Mouse (Mus musculus): ENCODE results near the gene Retsat.
A peak's percentile ranks its signal among the peaks of the same experiment; 100 is the strongest.

Retsat gene

DNA sequence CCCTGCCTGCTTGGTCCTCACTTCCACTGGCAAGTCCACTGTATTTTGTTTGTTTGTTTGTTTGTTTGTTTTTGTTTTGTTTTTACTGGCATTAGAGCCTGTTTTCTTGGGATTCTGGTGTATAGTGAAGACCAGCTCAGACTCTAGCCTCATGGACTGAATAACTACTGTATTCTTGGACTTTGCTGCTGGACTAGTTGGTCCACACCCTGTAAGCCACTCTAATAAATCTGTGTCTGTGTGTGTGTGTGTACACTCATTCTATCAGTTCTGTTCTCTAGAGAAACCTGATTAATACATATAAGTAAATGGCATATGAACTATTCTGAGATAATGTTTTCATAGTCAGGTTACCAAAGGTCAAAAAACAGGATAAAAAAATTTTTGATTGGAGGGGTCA, 8.2 kb upstream of the Retsat start:
- DNase-seq = no peak

DNA sequence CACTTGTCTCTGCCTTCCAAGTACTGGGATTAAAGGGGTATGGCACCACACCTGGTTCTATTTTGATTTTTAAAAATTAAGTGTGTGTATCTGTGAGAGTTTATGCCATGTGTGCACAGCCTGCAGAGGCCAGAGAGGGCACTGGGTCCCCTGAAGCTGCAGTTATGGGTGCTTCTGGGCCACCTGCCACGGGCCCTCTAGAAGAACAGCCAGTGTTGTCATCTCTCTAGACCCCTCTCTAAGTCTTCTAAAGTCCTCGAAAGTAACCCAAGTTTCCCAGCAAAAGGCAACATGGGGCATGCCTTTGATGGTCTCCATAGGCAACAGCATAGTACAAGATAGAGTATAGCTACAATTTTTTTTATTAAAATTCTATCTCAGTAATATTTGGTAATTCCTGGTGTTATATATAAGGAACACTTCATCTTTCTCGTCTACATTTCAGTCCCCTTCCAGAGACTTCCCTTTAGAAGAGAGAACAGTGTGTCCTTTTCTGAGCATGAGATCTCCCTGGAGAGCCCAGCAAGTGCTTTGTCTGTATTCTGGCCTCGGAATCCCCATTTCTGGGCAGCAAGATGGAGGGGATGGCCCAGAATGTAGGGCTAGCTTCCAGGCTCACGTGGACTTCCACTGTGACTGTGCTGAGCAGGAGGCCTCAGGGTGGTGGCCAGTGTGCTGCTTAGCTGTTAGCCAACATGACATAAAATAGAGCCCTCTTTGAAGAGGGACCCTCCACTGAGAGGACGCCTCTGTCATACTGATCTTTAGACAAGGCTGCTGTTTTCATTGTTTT, 5.1 kb upstream of the Retsat start:
- no peak for DNase-seq

DNA sequence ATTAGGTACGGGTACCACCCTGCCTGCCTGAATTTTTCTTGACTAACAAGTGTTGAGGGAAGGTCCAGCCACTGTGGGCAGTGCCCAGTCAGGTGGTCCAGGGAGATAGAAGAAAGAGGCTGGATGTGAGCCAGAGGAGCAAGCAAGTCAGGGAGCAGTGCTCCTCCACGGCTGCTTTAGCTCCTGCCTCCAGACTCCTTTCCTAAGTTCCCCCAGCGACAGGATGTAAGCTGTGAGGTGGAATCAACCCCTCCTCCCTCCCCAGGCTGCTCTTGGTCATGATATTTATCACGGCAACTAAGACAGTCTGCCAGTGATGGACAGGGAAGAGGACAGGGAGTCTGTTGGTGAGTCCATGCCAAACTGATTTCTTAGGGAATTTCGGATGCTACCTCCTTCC, 4.4 kb upstream of the Retsat start:
- no peak for DNase-seq

DNA sequence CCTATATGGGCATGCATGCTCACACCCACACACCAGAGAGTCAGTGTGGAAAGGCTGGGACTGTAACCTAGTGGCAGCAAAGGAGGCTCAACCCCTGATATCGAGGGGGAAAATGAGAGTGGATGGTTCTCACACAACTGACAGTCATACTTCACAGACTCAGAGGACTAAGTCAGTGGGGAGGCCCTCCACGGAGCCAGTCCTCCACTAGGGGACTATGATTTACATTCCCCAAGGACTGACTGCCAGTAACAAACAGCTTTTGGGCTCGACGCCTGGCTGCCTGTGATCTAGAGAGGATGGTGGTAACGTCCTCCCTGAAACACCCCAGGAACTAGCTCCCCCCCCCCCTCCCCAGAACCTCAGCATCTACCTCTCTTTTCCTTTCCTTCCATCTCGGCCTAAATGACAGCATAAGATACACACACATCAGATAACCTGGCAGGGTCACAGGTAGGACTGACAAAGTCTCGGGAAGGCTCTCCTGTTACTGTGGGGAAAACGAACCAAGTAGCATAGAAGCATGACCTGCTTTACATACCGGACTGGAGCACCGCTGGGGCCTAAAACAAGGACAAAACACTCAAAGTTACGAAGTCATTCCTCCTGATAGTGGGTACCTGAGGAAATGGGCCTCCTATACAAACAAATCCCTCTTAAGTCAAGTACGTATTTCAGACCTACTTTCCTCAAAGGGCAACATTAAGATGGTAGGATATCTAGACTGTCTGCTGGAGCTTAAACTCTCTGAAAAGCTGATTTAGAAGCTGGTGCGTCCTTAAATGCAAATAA, 996 bp upstream of the Retsat start:
- DNase-seq = no peak

DNA sequence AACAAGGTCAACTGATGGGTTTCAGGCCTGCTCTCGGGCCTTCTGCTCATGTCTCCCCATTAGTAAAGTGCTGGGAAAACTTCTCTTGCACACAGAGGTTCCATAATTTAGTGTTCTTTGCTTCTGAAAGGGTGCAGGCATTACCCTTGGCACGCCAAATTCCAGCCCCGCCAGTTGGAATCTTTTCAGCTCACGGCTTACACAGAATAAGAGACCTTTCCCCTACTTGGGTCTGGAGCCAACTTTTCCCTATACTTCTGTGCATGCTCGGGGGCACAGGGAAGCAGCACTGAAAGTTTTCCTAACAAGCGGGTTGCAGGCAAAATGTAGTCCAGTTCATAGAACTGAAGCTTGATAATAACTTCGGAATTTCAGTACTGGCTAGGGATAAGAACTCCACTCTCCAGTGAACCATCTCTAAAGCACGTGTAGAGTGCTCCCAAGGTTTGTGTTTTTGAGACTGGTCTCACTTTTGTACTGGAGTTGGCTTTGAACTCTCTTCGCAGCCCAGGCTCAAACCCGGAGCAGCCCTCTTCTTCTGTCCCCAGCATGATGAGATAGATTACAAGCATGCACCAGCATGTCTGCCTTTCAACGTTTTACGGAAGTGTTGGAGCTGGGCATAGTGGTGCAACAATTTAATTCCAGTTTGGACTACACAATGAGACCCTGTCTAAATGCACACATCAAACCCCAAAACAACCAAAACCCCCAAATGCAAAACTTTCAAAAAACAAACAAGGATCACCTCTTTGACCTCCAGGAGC, 699 bp downstream of the Retsat start:
- DNase-seq = peak in 1 of 2 experiments; percentile 41

DNA sequence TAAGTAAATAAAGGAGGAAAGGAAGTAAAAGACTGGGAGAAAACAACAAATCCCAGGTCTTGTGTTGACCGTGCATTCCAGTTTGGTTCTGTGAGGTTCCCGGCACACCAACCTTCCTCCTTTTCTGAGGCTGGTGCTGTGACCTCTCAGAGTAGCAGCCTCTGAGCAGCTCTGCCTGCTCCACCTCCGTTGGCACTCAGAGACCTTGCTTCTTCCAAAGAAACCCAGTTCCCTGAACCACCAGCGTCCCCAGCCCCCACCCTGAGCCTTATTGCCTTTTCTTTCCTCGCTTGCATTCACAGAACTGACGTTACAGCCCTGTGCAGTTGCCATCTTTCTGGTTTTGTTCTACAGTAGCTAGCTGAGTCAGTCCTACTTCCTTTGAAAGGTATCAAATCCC, 1.9 kb downstream of the Retsat start:
- no peak for DNase-seq

DNA sequence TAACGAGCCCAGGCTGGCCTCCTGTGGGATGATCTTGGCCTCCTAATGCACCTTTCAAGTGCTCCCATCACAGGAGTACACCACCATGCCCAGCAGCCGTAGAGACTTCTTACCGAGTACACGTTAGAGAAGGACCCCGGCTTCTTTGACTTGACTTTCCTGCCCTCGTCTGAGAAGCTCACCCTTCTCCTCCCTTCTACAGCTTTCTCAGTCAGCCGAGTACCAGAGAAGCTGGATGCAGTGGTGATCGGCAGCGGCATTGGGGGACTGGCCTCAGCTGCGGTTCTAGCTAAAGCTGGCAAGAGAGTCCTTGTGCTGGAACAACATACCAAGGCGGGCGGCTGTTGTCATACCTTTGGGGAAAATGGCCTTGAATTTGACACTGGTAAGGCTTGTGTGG, 2.5 kb downstream of the Retsat start:
- DNase-seq = no peak

DNA sequence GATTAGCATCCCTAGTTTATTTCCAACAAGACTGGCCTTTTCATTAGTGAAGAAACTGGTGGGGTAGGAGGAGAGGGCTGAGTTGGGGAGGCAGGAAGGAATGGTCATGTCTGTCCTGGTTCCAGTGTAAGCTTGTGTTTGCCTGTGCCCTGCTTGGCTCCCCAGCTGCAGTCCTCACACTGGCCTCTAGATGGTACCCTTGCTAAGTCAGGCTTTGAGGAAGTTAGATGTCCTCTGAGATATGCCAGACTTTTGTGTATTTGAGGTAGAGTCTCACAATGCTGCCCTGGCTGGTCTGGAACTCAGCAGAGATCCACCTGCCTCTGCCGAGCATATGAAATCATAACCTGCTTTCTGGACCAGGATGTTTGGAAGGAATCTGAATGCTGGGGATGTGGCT, 3.5 kb downstream of the Retsat start:
- peak; percentile 76 to 81 for DNase-seq

DNA sequence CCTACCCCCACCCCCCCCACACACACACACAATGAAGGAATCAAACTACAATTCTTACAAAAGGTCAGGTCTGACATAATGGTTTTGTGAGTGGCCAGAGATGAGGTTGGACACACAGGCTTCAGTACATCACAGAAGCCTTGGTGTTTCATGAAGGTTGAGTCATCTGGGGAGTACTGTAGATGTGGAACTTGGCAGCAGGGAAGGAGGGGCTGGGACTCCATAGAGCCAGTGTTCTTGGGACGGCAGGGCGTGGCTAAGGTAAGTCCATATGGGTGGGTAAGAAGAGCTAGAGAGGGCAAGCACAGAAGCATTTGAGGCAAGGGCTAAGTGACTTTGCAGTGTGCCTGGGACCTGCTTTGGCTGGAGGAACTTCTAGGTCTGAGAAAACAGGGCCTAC, 5.8 kb downstream of the Retsat start:
- DNase-seq = no peak

DNA sequence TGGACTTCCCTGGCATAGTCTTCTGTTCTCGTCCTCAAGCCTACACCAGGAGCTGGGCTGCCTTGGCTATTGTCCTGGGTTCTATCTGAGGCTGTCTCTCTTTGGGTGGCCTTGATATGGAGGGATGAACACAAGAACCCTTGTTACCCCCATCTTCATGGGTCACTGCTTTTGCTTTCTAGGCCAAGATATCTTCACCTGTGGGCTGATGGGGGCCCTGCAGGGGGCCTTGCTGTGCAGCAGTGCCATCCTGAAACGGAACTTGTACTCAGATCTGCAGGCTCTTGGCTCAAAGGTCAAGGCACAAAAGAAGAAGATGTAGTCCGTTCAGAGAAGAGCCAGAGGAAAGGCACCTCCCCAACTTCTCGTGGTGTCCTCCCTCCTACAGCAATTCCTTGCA, 8.8 kb downstream of the Retsat start:
- DNase-seq = no peak

DNA sequence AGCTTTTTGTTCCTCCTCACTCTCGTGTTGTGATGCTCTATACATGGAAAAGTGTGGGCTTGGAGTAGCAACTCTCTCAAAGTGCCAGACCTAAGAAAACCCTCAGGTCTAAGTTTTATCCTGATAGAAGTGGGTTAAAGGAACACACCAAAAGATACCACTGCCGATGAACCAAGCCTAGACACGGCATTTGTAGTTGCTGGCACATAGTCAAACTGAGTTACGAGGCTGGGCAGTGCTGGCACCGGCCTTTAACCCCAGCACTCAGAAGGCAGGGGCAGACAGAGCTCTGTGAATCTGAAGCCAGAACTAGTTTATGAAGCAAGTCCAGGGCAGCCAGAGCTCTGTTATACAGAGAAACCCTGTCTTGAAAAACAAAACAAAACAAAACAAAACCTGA, 9.4 kb downstream of the Retsat start:
- DNase-seq = no peak

DNA sequence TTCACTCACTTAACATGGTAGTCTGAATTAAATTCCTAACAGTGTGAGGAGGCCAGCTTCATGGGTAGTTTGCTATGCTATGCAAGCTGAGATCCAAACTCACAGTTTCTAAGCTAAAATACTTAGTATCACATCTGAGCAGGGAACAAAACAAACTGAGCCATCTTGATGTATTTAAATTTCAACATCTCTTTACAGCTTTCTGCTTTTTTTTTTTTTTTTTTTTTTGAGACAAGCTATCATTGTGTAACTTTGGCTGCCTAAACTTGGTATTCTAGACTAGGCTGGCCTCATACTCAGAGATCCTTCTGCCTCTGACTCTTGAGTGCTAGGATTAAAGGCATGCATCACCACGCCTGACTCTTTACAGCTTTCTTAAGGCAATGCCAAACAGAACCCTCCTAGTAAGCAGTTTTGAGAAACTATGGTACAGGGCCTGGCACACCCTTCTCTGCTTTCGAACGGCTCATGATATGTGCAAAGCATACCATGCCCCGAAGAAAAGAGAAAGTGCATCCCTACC, 10.4 kb downstream of the Retsat start:
- no peak for DNase-seq

DNA sequence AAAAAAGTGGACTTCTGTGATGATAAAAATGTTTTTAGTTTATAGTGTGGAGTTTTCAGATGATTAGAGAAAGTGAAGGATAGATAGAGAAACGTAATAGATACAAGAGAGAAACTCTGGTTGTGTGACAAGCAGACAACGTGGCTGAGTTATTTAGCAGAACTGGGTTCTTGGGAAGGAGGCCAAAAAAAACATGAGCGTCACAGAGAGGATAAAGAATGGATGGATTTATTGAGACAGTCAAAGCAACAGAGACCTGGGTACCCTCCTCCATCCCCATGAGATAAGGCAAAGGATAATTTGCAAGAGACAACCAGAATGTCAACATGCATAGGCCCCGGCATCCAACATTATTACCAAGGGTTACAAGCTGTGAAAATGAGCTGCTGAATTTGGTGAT, 12.0 kb downstream of the Retsat start:
- DNase-seq = no peak

DNA sequence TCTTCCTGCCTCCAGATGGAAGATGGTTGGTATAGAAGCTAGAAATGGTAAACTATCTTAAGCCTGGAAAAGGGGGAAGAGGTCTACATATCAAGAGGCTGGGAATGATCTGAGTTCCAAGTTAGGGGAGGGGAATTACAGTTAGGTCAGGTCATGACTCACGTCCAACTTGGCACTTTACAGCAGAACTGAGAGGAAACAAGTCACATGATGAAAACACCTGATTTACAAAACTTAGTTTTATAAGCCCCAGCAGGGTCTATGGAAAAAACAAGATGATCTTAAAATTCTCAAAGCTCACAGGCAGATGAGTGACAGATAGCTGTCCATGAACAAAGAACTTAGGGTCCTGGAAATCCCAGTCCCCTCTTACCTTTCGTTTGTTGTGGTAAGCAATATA, 16.9 kb downstream of the Retsat start:
- no peak for DNase-seq

DNA sequence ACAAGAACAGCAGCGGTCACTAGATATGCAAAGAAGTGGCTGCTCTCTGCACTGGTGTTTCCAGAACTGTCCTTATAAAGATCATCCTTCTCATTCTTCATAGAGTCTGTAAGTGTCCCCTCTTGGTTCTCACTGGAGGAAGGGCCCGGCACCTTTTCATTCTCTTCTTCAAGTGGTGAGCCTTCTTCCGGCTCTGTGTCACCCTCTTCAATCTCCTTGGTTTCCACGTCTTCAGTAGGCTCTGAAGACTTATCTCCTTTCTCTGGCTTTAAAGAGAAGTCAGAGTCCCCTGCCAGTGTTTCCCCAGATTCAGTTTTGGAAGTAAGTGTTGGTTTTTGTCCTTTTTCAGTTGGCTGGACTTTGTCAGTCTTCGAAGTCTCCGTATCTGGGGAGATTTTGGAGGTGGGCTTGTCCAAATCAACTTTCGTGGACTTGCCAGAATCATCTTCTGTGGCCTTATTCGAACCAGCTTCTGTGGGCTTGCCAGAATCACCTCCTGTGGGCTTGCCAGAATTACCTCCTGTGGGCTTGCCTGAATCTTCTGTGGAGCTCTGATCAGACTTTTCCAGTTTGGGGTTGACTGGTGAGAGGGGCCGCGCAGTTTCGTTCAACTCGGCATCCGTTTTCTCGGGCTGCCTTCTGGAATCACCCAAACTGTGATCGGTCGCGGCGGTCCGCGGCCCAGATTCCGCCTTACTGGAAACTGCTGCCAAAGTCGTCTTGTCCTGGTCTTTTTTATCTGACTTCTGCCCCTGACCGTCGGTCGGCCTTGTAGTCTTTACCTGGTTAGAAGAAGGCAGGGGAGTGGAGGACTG, 17.5 kb downstream of the Retsat start:
- peak in 1 of 2 experiments; percentile 39 for DNase-seq

DNA sequence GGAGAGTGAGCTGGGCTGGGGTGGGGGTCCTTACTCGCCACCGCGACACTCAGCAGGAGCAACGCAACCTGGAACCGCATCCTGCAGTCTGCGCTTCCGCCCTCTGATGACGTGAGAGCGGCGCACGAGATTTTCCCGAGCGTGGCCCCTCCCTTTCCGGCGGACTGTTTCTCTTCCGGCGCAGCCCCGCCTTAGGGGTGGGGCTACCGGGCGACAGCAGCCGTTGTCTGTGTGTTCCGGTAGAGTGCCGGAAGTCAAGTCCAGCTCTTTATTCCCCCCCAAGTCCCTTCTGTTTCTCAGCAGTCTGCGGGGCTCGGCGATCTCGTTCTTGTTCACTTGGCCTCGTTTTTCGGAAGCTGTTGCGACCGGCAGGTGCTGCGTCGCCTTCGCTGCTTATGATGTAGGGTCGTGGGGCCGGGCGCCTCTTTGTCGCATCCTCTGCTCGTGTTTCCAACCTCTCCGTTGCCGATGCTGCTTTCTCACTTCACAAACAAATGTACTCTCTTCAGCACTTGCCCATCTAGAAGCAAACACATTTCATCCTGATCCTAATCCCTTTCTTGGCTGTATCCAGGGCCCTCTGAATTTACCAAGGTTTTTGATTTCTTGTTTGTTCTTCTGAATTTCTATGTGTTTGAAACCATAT, 18.5 kb downstream of the Retsat start, which contains the start of gene Tgoln1:
TSS of gene Tgoln1 (minus strand) at position 358 of the 646 bp plus-strand sequence.
- DNase-seq = peak; percentile 96

DNA sequence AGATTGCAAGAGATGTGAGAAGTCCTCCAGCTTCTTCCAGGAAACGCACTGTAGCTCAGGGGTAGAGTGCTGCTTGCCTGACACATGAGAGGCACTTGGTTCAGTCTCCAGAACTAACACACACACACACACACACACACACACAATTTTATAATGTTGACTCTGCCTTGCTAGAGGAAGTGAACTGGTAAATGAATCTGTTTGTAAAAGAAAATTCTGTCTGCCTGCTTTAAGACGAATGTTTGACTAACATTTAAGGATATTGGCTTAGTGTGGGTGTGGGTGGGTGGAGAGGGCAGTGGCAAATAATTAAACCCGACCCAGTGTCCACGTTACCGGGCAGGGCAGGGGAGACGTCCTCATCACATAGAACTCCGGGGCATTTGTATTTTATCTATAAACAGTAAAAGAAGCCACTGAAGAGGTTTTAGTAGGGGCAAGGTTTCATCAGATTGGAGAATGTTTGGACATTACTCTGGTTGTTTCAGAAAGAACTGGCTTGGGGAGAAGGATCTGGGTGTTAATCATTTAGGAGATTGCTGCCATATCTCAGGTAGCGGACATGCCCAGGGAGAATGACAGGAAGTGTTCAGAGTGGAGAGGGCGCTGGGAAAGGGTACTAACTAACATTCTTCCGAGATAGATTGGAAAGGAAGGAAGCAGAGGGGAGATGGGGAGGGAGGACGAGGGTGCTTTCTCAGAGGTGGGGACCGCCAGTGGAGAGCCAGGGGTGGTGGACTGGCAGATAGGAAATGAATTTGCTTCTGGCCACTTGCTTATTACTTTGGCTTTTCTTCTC, 21.7 kb downstream of the Retsat start:
- no peak for DNase-seq

DNA sequence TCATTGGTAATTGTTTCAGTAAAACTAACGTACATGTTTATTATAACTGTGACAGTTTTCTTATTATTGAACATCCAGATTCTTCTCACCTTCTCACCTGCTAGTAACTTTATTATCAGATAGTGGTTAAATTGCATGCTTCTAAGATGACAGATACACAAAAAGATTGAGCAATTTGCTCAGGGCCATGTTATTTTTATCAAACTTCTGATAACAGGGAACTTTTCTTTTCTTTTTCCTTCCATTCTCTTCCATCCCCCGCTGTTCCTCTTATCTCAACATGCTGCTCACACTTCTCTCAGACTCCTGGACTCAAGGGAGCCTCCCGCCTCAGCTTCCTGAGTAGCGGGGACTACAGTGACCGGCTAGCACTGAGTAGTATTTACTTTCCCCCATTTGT, 22.6 kb downstream of the Retsat start:
- no peak for DNase-seq

DNA sequence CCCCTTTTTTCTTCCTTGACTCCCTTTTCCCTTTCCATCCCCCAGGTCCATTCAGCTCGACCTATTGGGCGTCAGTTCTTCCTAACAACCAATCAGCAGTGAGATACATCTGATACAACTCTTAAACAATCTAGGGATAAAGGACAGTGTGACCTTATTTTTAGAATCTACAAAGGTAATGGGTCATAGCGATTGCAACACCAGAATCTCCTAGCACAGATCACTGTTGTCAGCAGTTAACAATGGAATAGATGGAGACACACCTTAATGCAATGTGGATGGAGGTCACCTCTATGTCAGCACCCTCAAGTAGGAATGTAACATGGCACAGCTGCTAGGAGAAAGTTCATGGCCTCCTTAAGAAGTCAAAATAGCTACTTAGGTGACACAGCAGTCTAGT, 24.6 kb downstream of the Retsat start:
- no peak for DNase-seq

DNA sequence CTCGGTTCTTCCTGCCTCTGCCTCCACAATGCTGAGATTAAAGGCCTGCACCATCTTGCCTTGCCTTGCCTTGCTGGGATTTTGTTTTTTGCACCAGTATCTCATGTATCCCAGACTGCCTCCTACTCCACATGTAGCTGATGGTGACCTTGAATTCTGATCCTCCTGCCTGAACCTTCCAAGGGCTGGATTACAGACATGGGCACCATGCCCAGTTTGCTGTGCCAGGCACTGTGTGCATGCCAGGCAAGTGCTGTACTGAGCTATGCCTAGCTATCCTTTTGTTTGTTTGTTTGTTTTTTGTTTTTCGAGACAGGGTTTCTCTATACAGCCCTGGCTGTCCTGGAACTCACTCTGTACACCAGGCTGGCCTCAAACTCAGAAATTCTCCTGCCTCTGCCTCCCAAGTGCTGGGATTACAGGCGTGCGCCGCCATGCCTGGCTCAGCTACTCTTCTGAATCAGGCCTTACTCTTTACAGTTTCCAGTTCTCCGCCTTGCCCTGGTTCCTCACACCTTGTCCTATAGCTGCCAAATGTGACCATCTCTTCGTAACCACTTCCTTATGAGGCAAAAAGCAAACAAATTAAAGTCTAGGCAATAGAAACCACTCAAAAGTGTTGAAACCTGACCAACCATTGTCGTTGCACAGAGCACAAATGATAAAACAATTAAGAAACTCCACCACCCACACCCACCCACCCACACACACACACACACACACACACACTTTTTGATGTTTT, 25.6 kb downstream of the Retsat start:
- no peak for DNase-seq
